Mouse (Mus musculus): Measurements from ENCODE around the gene Dpp3.
A peak's percentile ranks its signal among the peaks of the same experiment; 100 is the strongest.
"Not testable (repeated sequence)": the region's sequence is repeated elsewhere in the genome, so short reads cannot be mapped to it uniquely, and the experiment has no call there.

The Dpp3 gene

DNA sequence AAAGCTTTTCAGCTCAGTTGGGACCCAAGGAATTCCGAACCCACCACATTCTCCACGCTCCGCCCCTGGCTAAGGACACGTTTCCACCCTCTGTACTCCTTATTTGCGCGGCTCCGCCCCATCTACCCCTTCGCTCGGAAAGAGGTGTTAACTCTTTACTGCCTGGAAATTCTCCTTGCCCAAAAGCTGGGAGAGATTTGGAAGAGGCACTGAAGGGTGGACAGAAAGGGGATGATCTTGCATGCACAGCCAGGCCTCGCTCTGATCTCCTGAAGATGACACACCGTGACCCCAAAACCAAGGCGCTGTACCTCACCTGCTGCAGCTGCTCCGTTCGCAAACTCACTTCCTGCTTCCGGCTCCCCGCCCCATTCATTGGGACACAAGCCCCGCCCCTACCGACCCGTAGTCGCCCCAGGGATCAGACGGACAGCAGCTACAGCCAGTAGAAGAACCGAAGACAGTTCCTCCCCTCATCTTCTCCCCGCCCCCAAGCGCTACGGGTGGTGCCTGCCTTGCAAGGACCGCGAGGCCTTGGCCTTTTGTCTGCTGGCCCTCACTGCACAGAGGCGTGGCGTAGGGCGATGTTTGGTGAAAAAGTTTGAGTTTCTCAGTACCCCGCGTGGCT, at the start of gene Dpp3:
TSS of gene Dpp3 (minus strand) at position 384 of the 628 bp plus-strand sequence.
- H3K27me3 ChIP-seq (ENCODE audit: control insufficient read depth, insufficient read depth, low read length, poor library complexity, severe bottlenecking) = no peaks in the 10 kb centered on the region
- peak; percentile 97 for DNase-seq (ENCODE audit: low read depth, low spot score)

GRCm38 (mm10) chr19:4968236-4968635, 40.1 kb upstream of the Dpp3 start:
- peaks cover 6% of the 10 kb centered on the region; the same call in 1 of the 2 replicates for H3K36me3 ChIP-seq (ENCODE audit: control insufficient read depth, insufficient read depth, low read length, poor library complexity, severe bottlenecking)
- DNase-seq (ENCODE audit: low read depth, low spot score) = peak; percentile 64
- no peaks in the 10 kb centered on the region for H3K27me3 ChIP-seq (ENCODE audit: control insufficient read depth, insufficient read depth, low read length, poor library complexity, severe bottlenecking)

More for the DNA sequence above, at the start of gene Dpp3:
- H3K36me3 ChIP-seq (ENCODE audit: control insufficient read depth, insufficient read depth, low read length, poor library complexity, severe bottlenecking) = peaks cover 2% of the 10 kb centered on the region

DNA sequence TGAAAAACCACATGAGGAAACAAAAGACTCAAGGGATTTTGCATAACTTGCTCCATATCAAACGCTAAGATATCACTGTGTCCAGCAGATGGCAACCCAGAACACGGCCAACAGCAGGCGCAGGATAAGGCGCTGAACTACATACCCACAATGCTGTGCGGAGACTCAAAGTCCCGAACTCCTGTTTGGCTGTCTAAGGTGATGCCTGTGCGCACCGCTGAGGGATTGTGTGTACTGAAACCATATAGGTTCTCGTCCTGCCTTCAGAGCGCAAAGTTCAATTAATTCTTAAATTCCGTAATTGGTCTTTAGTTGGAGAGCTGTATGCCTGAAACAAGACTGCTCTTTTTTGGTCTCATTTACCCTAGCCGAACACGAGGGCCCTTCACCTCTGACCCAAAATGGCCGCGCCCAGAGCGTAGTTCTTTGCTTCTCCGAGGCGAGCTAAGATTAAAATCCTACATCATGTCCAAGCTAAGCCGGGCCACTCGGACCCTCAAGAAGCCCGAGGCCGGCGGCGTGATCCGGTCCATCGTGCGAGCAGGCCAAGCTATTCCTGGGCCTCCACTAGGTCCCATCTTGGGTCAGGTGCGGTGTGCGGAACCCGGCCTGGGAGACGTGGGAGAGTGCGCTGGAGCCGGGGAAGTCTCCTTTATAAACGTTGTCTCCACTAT, 34.0 kb upstream of the Dpp3 start, which contains the start of gene Mrpl11:
TSS of gene Mrpl11 (plus strand) at position 220 of the 674 bp plus-strand sequence.
- Histone ChIP-seq H3K36me3 (ENCODE audit: control insufficient read depth, insufficient read depth, low read length, poor library complexity, severe bottlenecking) (peaks cover 6% of the 10 kb centered on the region; the same call in 1 of the 2 replicates), H3K27me3 (ENCODE audit: control insufficient read depth, insufficient read depth, low read length, poor library complexity, severe bottlenecking) (no peaks in the 10 kb centered on the region)
- peak; percentile 95 for DNase-seq (ENCODE audit: low read depth, low spot score)

DNA sequence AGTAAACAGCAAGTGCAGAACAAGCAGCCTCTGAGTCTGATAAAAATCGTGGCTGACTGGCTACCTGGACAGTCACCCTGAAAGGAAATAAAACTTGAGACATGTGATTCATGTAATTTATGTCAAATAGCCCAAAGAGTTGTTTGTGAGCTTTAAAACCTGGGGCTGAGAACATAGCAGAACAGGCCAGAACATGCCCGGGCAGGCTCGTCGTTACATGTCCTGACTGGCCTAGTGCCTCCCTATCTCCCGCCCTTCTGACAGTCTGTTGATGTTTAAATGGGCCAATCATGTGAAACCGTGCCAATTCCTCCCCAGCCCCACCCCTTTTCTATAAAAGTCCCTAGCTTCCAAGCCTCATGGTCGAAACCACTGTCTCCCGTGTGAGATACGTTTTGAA, 20.6 kb upstream of the Dpp3 start:
- H3K27me3 ChIP-seq (ENCODE audit: control insufficient read depth, insufficient read depth, low read length, poor library complexity, severe bottlenecking); DNase-seq (ENCODE audit: low read depth, low spot score); H3K36me3 ChIP-seq (ENCODE audit: control insufficient read depth, insufficient read depth, low read length, poor library complexity, severe bottlenecking): not testable (repeated sequence)

DNA sequence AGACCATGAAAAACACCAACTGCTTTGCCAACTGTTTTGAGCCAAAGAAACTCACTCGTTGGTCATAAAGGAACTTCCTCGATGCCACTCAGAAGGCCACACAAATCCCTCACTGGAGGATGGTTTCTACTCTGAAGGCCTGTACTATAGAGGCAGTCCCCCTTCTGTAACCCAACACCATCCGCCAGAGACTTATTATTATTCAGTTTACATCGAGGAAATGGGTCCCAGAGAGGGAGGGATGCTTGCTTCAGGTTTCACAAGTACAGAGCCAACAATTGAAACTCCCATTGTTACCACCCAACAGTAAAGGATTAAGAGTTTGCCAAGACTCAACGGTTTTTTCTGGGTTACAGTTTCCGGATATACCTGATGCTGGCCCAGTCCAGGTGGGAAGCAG, 17.5 kb upstream of the Dpp3 start:
- H3K36me3 ChIP-seq (ENCODE audit: control insufficient read depth, insufficient read depth, low read length, poor library complexity, severe bottlenecking) = no peaks in the 10 kb centered on the region
- no peak for DNase-seq (ENCODE audit: low read depth, low spot score)
- H3K27me3 ChIP-seq (ENCODE audit: control insufficient read depth, insufficient read depth, low read length, poor library complexity, severe bottlenecking) = no peaks in the 10 kb centered on the region; the same call in 1 of the 2 replicates

DNA sequence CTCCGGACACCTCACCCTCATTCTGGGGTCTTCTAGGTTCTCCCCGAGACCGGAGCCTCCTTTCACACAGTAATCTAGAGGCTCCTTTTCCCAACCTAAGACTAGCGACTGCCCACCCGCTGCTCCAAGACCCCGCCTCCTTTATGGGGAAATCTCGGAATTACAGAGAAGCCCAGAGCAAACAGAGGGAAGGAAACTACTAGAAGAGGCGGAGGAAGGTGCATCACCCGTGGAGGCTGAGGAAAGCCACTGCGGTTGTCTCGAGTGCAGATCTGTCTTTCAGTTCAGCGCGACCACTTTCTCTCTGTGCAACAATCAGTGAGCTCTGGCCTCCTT, 15.1 kb upstream of the Dpp3 start:
- no peak for DNase-seq (ENCODE audit: low read depth, low spot score)
- Histone ChIP-seq H3K27me3 (ENCODE audit: control insufficient read depth, insufficient read depth, low read length, poor library complexity, severe bottlenecking) (no peaks in the 10 kb centered on the region; the same call in 1 of the 2 replicates), H3K36me3 (ENCODE audit: control insufficient read depth, insufficient read depth, low read length, poor library complexity, severe bottlenecking) (no peaks in the 10 kb centered on the region)

DNA sequence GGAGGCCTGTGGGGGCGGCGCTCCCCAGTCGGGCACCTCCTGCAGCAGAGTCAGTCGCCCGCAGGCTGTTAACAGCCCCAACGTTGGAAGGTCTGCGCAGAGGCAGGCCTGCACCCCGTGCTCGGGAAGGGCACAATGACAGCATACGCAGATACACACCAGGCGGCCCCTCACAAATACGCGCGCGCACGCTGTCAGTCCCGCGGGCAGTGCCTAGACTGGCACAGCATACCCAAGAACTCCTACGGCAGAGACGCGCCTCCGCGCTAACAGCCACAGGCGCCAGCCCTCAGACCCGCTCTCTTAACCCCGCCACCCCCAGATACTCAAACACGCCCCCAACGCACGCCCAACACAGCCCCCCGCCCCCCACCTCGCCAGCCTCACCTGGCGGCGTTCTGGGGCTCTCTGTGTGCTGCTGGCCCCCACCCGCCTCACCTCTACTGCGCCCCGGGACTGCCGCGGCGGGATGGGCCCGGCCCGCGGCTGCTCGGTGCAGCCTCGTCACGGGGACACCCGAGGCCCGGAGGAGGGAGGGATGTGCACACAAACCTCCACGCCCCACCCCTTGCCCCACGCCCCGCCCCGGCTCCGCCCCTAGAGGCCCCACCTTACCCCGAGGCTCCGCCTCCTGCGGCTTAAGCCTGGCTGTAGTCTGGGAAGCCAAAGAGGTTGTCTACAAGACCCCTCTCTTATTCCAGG, 14.6 kb upstream of the Dpp3 start, which contains the start of gene Peli3:
TSS of gene Peli3 (minus strand) at position 577 of the 702 bp plus-strand sequence.
- DNase-seq (ENCODE audit: low read depth, low spot score) = peak; percentile 80
- no peaks in the 10 kb centered on the region; the same call in 1 of the 2 replicates for H3K27me3 ChIP-seq (ENCODE audit: control insufficient read depth, insufficient read depth, low read length, poor library complexity, severe bottlenecking)
- no peaks in the 10 kb centered on the region for H3K36me3 ChIP-seq (ENCODE audit: control insufficient read depth, insufficient read depth, low read length, poor library complexity, severe bottlenecking)

DNA sequence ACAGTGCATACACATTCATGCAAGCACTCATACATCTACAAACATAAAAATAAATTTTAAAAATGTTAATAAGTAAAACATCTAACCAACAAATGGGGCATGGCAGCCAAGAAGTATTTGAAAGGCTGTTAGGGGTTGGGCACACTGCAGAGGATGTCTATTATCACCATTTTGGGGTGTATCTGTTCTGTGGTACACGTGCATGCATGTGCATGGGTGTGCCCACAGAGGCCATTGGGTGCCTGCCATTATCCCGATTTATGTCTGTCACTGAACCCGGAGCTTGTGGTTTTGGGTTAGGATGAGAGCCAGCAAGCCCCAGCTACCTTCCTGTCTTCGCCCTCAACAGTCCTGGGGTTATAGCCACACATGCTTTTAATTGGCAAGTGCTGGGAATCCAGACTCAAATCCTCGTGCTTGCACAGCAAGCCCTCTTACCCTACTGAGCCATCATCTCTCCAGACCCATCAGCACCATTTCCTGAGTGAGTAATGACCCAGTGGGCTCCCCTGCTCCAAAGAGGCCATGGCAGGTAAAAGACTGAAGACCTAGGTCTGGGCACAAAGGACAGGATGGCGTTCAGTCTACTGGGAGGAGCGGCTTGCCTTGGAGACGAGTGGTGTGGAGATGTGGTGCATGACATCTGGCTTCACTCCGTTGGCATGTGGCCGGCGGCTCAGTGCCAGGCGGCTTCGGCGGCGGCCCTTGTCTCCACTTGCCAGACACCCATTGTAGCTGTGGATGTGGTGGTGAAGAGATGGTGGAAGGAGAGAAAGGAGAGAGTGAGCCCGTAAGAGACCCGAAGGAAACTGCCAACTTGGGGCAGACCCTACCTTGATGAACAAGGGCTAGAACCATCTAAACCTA, 9.6 kb upstream of the Dpp3 start:
- Histone ChIP-seq H3K36me3 (ENCODE audit: control insufficient read depth, insufficient read depth, low read length, poor library complexity, severe bottlenecking) (no peaks in the 10 kb centered on the region), H3K27me3 (ENCODE audit: control insufficient read depth, insufficient read depth, low read length, poor library complexity, severe bottlenecking) (no peaks in the 10 kb centered on the region)
- no peak for DNase-seq (ENCODE audit: low read depth, low spot score)

- no peak for DNase-seq (ENCODE audit: low read depth, low spot score)
- Histone ChIP-seq H3K36me3 (ENCODE audit: control insufficient read depth, insufficient read depth, low read length, poor library complexity, severe bottlenecking) (no peaks in the 10 kb centered on the region), H3K27me3 (ENCODE audit: control insufficient read depth, insufficient read depth, low read length, poor library complexity, severe bottlenecking) (no peaks in the 10 kb centered on the region)
These were observed 8.8 kb upstream of the Dpp3 start for GRCm38 (mm10) chr19:4936896-4937295.

DNA sequence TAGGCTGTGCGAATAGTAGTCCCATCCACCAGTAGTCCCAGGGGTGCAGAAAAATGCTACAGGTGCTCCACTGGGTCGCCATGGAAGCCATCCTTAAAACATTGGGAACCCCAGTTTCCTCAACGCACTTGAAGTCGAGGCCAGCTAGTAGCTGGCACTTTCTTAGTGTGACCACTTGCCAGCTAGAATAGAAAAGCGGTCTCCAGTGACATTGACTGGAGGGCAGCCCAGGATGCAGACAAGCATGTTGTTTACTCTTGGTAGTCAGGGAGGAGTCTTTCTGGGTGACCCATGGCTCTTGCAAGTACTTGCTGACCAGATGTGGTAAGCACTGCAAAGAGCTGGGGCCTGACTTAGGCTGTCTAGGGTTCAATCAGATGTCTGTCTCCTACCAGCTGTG, 694 bp upstream of the Dpp3 start:
- no peak for DNase-seq (ENCODE audit: low read depth, low spot score)
- Histone ChIP-seq H3K27me3 (ENCODE audit: control insufficient read depth, insufficient read depth, low read length, poor library complexity, severe bottlenecking) (no peaks in the 10 kb centered on the region), H3K36me3 (ENCODE audit: control insufficient read depth, insufficient read depth, low read length, poor library complexity, severe bottlenecking) (no peaks in the 10 kb centered on the region)

- Histone ChIP-seq H3K36me3 (ENCODE audit: control insufficient read depth, insufficient read depth, low read length, poor library complexity, severe bottlenecking) (peaks cover 7% of the 10 kb centered on the region), H3K27me3 (ENCODE audit: control insufficient read depth, insufficient read depth, low read length, poor library complexity, severe bottlenecking) (no peaks in the 10 kb centered on the region)
- DNase-seq (ENCODE audit: low read depth, low spot score) = no peak
These were observed 2.8 kb downstream of the Dpp3 start for GRCm38 (mm10) chr19:4925121-4925860.

DNA sequence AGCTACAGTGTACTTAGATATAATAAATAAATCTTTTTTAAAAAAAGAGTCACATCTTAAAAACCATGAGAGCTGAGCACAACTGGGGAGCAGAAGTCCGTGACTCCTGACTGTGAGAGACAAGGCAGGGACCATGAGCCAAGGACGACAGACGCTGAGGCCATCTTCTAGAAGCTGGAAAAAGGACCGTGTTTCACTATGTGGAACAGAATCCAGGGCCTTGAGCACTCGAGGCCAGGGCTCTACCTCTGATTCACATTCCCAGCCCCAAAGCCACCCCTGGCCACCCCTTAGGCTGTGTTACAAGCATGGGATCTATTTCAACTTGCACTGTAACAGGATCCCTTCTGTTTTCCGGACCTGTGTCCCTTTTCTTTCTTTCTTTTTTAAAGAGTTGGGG, 8.4 kb downstream of the Dpp3 start:
- no peak for DNase-seq (ENCODE audit: low read depth, low spot score)
- H3K27me3 ChIP-seq (ENCODE audit: control insufficient read depth, insufficient read depth, low read length, poor library complexity, severe bottlenecking) = no peaks in the 10 kb centered on the region
- peaks cover 14% of the 10 kb centered on the region for H3K36me3 ChIP-seq (ENCODE audit: control insufficient read depth, insufficient read depth, low read length, poor library complexity, severe bottlenecking)

GRCm38 (mm10) chr19:4916827-4917226, 11.3 kb downstream of the Dpp3 start:
- no peaks in the 10 kb centered on the region for H3K27me3 ChIP-seq (ENCODE audit: control insufficient read depth, insufficient read depth, low read length, poor library complexity, severe bottlenecking)
- H3K36me3 ChIP-seq (ENCODE audit: control insufficient read depth, insufficient read depth, low read length, poor library complexity, severe bottlenecking) = peaks cover 15% of the 10 kb centered on the region
- no peak for DNase-seq (ENCODE audit: low read depth, low spot score)
